Mouse (Mus musculus) retina, postnatal 1 day (tissue): ENCODE results near the gene Smim12.
A peak's percentile ranks its signal among the peaks of the same experiment; 100 is the strongest.

Source experiments
- DNase-seq: peaks from one replicate; pipeline ENCODE4 v3.0.0-alpha.2; 2012

The Smim12 gene

DNA sequence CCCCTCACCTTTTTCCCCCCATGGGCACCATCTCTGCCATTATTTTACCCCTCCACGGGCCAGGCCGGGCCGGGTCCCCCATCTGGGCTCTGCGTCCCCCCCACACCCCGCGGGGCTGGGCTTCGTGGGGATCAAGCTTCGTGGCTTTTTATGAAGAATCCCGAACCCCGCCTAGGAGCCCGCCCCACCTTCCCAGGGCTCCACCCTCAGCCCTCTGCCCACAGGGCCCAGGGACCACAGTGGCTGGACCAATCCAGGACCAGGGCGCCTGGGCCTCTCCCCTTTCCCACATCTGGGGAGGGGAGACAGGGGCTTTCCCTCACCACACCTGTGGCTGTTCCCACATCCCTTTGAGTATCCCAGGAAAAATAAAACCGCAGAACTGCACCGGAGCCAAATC lies 7.0 kb upstream of the Smim12 start:
- no peak for DNase-seq

DNA sequence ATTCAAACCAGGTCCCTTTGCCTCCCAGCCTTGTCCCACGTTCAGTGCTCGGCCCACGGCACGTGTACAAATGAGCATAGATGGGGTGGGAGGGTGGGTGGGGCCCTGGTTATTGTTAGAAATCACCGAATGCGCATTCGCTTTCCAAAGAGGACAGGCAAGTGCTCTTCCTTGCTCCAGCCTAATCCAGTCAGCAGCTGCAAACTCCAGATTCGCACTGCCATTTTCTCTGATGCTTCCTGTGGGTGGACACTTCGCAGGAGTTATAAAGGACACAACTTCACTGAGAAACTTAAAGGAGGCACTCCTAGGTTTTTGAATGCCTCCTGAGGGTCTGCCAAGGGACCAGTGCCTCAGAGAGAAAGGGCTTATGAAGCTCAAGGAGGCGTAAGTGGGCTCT lies 6.3 kb upstream of the Smim12 start:
- DNase-seq = no peak

DNA sequence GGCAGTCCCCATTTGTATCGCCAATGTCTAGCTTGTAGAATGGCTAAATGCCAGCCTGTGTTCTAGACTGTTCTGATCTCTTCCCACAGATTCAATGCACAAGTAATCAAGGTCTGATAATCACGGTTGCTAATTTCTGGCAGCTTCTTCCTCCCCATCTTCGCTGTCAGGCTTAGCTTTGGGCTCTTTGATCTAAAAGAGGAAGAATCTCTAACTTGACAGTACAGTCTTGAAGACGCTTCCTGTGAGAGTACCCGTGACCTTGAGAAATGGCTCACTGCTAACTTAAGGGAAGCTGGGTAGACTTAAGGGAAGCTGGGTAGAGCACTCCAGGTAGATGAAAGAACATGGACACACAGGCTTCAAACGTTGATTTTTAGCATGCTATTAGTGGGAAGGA lies 888 bp upstream of the Smim12 start:
- no peak for DNase-seq

DNA sequence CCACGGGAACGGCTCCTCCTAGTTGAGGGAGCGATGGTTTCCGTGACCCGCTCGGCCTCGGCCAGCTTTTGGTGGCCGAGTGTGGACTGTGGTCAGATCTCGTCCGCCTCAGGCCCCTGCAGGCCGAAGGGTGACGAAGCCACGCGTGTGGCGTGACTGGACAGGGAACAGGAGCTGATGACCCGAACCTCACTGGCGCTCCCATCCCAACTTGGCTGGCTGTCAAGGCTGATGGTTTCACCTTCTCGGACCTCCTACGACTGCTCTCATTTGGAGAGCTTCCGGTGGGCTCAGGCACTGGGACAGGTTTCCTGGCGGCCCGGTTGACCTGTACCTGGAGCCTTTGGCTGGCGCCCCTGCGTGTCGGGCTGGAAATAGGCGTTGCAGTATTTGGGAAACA lies 369 bp downstream of the Smim12 start:
- no peak for DNase-seq

DNA sequence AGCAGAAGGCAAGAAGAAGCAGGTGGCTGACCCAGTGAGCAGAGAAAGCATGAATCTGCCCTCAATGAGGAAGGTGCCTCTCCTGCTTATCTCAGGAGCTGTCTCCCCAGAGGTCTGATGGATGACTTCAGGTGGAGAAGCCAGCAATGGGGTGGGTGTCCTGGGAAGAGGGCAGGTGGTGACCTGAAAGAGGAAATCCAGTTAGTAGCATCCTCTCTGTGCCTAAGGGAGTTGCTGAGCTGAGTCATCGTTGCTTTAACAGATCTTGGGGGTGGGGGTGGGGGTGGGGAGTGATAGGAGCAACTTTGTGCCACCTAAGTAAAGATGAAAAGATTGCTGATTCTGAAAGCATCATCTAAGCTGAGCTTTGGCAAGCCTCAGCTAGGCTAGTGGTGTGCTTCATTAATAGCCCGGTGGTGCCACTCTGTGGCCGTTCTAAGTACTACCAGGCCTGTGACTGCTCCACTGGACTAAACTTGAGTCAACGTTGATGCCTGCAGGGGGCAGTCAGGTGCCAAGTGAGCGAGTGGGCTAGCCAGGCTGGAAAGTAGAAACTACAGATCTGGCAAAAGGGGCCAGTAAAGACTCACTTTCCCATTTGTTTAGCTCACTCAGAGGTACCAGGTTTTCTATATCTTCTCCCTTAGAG lies 6.2 kb downstream of the Smim12 start:
- peak; percentile 94 for DNase-seq

DNA sequence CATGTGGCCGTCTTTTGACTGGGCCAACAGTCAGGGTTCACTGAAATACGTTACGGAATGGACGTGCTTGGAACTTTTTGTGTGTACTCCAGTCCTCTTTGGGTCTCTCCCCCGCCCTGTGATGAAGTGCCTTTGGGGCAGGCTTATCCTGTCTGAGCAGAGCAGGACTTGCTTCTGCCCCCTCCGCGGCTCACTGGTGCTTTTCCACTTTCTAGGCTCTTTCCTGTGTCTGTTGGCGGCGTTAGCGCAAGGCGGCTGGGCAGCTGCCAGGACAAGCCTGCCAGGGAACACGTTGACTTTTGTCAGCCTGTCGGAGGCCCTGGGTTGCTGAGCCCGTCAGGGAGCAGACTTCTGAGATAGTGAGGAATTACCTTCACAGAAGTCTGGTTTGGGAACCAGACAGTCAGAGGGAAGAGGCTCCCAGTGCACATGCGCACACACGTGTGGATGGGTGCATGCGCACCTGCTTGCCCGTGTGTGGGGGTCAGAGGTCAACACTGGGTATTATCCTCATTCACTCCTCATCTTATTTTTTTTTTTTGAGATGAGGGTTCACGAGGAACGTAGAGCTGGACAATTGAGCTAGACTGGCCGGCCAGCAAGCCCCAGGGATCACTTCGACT lies 8.5 kb downstream of the Smim12 start:
- DNase-seq = no peak

DNA sequence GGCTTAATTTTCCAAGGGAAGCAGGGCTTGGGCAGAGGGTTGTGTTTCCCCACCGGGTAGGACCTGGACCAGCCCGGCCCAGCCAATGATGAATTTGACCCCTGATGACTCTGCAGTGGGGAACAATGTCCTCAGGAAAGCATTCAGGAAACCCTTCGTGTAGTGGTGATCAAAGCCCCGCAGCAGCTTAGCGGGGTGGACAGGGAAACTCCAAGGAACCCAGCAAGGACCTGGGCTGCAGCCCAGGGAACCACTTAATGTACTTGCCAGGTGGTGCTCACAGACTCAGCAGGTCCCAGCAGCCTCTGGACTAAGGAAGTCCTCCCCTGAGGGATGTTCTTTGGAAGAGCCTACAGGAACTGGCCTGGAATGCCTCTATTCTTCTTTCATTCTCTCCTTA lies 13.2 kb downstream of the Smim12 start:
- DNase-seq = no peak

DNA sequence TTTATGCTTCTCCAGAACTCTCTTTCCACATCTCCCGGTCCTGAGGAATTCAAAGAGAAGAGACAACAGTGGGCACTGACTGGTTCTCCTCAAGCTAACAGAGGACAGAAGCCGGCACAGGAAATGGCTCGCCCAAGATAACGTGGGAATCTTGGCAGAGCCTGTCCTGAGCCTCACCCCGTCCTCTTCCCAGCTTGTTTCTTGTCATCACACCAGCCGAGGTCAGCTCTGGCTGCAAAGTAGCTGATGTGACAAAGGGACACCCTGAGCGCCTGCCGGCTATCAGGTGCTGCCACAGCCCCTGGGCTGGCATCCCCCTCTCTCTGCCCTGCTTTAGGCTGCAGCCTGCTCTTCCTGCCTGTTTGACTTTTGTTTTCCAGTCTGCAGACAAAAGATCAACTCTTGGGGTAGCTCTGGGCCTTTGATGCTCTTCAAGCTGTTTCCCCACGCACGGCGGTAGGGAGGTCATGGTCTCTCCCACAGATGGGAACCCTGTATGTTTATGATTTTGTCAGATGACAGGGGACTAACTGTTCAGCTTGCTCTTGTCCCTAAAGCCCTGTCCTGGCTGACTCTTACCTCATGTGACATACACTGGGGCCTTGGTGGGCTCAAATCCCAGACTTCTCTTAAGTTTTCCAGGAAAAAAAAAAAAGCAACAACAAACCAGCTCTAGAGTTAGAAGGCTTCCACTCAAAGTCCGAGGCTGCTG lies 14.8 kb downstream of the Smim12 start:
- DNase-seq = no peak

DNA sequence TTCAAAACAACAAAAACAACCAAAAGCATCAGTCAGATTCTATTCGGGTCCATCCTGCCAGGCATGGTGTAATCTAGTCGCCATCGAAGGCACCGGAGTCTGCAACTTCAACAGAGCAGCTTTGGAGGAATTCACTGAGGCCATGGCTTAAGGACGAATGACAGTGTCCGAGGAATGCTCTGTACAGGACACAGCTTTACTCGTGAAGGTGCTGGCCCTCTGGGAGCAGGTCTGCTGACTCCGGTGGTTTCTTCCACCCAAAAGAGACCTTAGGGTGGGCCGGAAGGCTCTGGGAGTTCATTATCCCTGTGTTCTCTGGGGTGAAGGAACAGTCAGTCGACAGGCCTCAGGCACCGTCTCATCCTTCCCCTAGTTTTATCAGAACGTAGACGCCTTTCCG lies 18.0 kb downstream of the Smim12 start:
- no peak for DNase-seq

DNA sequence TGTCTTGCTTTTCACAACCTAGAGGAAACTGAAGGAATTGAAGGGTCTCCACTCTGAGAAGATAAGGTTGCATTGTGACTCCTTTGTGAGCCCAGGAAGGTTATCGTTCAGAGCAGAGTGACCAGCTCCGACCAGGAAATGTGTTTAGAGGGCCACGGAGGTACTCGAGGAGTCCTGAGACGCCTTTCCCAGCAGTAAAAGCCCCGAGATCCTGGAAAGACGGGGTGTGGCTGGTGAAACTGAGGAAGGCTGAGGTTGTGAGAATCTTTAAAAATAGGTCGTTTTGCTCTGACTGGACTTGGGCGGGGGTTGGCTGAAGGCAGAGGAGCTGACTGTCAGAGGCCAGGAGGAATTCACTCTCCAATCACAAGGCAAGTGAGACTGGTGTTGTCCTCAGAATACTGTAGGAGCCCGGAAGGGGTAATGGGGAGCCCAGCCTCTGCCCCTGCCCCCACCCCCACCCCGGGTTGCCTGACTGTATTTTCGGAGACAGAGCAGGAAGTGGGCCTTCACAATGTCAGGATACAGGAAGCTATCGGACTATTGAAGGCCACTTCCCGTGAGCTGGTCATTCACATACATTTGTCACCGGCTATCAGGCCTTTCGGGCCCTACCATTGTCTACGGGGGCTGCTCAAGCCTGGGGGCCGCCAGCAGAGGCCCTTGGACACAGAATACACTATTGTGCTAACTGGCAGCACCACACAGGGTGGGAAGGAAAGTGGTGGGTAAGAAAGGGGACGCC lies 20.0 kb downstream of the Smim12 start:
- peak; percentile 21 for DNase-seq

DNA sequence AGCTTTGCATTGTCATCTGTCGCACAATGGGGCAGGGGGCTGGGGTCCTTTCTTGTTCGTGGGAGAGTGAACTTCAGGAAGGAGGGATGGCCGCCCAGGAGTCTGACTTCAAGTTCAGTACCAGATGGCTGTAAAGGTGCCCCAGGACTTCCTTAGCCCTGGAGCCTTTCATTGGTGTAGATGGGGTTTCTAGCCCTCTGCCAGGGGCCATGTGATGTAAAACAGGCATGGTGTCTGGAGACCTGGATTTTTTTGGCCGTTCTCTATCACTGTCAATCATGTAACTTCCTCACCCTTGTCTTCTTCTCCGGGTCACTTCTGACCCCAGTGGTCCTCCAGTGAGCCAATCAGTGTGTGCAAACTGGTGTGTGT lies 20.6 kb downstream of the Smim12 start:
- no peak for DNase-seq

DNA sequence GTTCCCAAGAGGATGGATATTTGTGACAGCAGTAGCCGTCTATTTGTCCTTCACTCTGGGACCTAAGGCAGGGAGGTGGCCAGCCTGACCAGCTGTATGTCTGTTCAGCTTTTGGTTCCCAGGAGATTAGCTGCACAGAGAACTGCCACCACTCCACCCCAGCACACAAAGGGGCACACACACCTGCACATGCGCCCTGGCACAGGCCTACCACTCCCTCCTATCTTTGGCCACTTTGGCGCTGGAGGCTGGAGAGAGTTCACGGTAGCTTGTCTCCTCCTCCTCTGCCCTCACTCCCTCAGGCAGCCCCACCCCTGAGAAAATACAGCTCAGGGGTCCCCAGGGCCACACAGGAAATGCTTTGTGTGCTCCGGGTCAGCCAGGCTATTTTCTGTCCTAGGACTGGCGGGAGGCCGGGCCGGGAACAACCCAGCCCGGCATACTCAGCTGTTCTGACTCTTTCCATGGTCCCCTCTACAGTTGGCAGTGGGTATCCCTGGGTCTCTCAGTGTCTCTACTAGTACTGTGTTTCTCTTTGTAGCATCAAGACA lies 34.9 kb downstream of the Smim12 start:
- DNase-seq = no peak

DNA sequence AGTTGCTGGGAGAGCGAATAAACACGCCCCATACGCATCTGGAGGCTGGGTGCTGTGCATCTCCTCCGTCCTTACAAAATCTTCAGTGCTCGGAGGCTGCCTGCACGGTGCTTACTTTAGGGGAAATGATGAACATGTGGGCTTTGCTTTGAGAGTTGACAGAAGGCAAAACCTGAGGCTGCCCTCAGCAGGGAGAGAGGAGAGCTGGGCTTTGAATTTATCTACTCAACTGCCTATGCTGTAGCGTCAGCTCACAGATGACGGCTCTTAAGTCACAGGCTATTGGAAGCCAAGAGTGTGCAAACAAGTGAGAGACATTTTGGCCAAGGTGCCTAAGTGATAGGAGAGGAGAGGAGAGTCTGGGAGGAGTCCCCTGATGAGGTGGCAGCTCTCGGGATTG lies 35.7 kb downstream of the Smim12 start:
- no peak for DNase-seq

DNA sequence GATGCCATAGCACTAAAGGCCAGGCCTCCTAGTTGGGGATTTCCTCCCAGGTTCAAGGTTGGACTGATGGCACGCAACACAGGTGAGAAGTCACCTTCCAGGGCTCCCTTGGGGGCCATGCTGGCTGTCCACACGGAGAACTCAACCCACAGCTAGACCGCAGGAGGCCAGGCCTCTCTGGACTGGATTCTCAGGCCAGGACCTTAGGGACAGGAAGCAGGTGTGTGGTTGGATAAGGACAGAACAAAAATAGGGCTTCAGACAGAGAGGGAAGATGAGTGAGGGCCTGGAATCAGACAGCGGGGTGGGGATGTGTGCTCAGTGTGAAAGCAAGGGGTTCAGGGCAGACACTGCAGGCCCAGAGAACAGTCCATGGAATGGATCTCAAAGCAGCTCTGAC lies 43.3 kb downstream of the Smim12 start:
- no peak for DNase-seq

DNA sequence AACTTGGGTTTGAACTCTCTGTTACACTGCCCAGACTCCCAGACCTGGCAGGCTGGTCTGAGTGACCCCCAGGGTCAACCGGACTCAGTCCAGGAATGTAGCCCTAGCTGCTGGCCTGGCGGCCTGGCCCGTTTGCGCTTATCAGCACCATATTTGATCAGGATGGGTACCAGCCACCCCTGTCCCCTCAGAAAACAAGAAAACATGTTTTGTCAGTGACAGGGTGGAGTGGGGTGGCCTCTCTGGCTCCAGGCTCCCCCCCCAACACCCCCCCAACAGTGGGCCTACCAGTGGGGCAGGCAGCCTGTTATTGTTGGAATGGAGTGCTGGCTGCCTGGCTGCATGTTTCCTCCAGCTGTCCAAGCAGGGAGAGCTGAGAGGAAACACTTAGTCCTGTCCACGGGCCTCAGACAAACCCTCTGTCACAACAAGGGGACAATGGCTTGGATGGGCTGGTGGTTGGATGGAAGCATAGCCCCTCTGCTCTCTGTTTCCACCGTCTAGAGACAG lies 45.5 kb downstream of the Smim12 start:
- no peak for DNase-seq

DNA sequence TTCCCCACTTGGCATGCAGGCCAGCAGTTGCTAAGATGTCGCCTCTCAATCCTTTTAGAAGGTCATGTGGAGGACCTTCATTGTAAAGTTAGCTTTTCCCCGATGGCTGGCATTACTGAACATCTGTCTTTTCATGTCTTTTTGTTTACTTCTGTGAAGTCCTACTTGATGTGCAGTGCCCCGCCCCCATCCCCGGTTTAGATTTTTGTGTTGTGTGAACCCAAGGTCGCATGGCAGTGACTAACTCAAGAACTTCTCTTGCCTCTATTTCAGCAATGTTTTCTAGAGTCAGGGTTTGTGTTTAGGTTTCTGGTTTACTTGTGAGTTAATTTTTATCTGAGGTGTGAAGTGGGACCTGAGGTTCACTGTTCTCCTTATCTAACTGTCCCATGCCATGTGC lies 49.0 kb downstream of the Smim12 start:
- DNase-seq = no peak
